Mouse (Mus musculus) granulocyte monocyte progenitor cell, adult 5-6 weeks (primary cell): ENCODE results near the gene Tmem106c. TPM values are rescaled to one million over a fixed set of nuclear protein-coding genes. Genes with fewer than 3 reads are reported as not detected.

Experiments
- ATAC-seq: replicated peaks from 2 replicates; pipeline ENCODE4 v1.8.0; 2016; ENCODE audit warnings: mild to moderate bottlenecking, moderate TSS enrichment, inconsistent platforms; ENCODE audit not compliant: poor library complexity, severe bottlenecking
- total RNA-seq, 2 experiments: library from RNA; stranded (forward) in 1 of 2; stranded (reverse) in 1 of 2; fragments of 200-712, 200-1000 nt in 1 of 2; fragments of >200 nt in 1 of 2; fragmentation: Nextera tagmentation in 1 of 2; gene quantifications; 2 replicates each; pipeline ENCODE4 v1.2.3; 2014 to 2017

The Tmem106c gene
- 48.8 and 61.7 TPM in 2 replicates for total RNA-seq (2014; fragmentation: Nextera tagmentation)
- total RNA-seq (2017) = 29.0 and 32.7 TPM in 2 replicates

DNA sequence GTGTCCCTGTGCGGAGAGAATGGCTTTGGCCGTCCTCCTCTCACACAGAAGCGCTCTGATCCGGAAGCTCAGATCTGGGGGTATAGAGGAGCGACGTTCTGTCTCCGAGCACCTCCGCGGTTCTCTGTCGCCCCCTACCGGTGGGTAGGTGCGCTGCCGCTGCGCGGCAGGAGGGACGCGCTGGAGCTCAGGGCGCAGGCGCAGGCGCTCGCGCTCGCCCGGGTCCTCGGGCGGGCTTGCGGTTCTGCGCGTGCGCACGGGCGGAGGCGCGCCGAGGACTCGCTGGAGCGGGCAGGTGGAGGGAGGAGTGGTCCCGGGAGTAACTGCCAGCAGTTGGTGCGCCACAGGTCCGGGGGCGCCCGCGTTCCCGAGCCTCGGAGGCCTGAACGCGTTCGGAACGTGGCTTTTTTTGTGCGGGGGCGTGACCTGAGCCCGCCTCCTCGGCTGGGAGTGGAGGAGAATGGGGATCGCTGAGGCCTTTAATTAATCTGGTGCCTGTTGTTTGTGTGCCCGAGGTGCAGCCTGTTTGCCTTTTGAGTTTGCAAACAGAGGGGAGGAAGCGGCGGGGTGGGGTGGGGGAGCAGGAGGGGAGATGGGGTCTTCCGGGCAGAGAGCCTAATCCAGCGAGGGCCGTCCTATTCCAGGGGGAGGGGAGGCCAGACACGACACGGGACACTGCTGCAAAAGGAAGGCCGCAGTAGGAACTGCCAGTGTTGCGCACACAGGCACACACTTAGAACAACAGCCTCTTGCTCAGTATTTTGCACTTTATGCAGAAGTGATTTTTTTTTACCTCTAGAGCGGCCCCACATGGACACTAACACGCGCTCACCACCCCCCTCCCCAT lies at the start of gene Tmem106c:
Gene Tmem106c, plus strand, starts transcription at position 212 of the 847 bp plus-strand sequence.
- peak; percentile 97 for ATAC-seq

DNA sequence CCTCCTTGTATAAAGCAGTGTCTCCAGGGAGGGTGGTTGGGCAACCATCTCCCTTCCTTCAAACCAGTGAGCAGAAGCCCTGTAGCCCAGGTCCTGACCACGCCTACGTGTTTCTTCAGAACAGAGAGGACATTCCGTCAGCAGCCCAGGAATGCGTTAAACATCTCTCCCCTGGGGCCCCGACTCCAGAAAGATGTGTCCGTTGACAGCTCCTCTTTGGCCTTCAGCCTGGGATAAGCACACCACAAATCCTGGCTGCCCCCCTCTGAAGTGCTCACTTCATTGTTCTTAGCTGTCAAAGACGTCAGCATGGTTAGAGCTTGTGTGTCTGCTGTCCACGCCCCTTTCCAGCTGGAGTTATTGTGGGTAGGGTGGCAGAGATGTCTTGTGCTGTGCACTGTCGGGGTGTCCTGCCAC lies 49.7 kb upstream of the Tmem106c start:
- peak; percentile 93 for ATAC-seq

DNA sequence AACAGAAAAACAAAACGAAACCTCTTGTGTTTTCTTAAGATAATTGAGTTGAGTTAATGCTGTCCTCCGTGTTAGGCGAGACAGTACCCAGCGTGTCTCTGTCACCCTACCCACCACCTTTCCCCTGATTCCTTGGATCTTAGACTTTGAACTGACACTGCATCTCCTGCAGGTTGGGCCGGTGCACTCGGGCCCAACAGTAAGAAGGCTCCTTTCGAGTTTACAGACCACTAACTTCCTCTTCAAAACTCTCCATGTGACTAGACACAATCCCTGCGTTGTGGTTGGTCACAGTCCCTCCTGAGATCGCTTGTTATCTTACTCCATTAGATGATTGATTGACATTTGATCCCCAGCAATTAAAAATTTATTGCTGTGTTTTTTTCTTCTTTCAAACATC lies 46.0 kb upstream of the Tmem106c start:
- peak; percentile 74 for ATAC-seq

DNA sequence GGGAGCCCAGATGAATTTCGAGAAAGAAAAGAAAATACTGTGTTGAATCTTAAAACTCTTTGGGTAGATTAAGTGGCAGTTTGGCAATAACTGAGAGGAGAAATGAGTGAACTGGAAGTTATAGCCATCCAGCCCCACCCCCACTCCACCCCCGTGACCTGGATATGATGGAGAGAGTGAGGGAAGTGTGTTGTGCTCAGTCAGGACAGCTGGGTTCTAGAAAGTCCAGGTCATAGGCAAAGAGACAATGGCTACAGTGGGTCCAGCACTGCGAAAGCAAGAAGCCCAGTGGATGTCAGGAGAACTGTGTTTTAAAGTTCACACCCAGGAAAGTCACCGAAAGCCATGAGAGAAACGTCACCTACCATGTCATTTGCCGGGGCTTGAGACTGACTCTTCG lies 44.8 kb upstream of the Tmem106c start:
- no peak for ATAC-seq

DNA sequence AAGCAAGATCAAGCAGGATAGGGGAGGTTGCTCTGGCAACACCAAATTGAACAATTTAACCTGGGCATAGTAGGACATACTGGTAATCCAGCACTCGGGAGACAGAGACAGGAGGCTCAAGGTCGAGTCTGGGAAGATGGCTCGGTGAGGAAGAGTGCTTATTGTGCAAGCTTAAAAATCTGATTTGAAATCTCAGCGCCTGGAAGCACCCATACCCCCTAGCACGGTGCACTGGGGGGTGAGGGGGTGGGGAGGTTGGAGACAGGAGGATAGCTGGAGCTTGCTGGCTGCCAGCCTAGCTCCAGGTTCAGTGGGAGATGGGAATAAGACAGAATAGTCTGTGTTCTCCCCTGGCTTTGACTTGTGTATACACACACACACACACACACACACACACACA lies 43.7 kb upstream of the Tmem106c start:
- ATAC-seq = no peak

DNA sequence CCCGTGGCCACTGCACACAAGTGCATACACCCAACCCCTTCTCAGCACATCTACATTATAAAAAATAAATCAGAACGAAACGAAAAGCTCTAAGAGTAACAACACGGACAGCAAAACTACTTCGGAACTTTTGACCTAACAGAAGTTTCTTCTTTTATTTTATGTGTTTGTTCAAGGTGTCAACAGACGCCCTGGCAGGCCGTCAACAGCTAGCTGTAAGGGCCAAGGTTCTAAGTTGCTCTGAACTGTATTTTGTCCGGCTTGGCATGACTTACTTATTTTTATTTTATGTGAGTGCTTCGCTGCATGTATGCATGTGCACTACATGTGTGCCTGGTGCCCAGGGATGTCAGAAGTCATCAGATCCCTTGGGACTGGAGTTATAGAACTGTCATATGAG lies 42.2 kb upstream of the Tmem106c start:
- ATAC-seq = no peak

DNA sequence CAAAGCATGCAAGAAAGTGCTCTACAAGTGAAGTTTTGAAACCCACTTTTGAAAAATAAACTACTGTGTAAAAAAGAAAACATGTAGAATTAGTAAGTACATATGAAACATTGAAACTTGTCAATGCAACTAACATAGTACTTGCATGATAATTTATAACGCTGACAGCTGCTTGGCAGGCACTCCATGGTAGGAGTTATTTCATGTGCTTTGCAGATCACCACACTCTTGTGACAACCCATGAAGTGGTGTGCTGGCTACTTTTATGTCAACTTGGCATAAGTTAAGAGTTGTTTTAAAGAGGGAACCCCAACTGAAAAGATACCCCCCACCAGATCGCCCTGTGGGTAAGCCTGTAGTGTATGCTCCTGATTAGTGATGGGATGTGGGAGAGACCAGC lies 41.6 kb upstream of the Tmem106c start:
- no peak for ATAC-seq

DNA sequence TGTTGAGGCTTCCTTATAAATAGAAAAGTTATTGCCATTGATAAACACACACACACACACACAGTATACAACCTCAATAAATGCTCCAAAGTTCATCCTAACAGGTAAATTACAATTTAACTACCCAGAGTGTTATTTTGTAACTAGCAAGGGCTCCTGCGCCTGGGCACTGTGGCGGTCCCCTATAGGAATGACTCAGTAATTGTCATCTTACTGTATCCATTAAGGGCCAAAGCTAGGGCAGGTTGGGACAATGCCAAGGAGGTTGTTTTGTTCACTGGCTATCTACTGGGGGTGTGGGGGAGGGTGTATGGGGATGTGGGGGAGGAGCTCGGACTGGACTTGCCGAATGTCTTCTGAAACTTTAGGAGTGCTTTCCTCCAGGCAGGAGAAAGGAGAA lies 37.0 kb upstream of the Tmem106c start:
- no peak for ATAC-seq

DNA sequence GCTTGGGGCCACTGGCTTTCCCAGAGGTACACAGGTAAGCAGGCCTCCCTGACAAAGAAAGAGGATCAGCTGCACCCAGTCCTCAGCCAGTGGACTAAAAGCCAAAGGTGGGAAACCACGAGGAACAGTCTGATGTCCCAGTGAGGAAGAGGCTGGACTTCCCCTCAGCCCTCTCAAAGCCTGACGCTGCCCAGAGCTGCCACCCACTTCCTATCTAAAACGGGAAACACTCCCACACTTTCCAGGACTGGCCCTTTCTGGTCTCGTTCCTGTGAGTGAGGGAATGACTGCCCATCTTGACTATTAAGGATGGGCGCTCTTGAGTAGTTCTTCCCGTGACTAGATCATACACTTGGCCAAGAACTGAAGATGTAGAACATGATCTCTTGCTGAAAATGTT lies 36.2 kb upstream of the Tmem106c start:
- peak; percentile 89 for ATAC-seq

DNA sequence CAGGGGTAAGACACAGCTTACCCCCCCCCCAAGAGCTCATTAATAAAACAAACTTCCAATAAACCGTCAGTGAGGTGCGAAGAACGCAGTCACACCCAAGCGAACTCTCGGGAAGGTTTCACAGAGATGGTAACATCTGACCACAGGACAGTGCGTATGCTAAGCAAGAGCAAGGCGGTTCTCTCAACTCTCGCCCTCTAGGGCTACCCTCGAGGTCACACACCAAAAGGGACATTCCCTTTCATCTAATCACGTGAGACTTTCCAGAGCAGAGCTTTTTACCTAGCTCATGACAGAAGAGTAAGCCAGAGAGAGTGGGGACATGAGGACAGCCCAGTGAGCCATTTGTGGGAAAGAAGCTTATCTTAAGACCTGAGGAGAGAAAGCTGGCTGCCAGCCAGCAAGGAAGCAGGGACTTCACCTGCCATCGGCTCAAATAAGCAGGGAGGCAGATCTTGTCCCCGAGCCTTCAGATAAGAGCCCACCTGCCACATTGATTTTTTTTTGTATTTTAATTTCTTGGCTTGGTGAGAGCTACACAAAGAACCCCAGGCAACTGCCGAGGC lies 34.7 kb upstream of the Tmem106c start:
- no peak for ATAC-seq

DNA sequence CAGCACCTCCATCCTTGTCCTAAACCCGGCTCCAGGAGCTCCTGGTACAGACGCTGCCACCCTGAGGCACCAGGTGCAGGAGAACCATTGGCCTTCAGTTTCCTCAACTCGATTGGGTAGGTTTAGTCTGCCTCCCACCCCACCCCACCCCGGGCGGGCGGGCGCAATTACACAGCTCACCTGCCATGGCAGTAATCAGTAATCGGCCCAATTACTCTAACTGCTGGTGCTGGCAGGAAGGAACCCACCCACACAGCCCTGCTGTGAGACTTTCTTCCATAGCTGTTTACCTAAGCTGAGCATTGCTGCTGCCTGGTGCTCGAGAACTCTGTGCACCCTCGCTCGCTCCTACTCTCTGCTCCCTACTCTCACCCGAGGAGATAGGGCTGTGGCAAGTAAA lies 31.6 kb upstream of the Tmem106c start:
- no peak for ATAC-seq

DNA sequence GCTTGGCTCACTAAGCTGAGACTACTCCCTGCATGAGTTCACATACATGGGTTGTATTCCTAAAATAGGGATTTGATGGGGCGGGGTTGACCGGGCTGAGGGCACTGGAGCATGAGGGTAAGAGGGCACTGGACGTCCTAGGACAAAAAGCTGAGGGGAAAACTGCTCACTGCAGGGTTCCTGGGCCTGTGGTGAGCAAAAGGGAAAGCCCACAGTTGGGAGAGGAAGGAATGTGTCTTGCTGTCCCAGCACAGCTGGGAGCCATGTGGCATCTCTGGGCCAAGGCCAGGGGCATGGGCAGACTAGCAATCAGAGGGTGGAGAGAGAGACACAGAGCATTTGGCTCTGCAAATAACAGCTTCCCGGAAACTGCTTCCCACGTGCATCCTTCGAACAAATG lies 25.4 kb upstream of the Tmem106c start:
- no peak for ATAC-seq

DNA sequence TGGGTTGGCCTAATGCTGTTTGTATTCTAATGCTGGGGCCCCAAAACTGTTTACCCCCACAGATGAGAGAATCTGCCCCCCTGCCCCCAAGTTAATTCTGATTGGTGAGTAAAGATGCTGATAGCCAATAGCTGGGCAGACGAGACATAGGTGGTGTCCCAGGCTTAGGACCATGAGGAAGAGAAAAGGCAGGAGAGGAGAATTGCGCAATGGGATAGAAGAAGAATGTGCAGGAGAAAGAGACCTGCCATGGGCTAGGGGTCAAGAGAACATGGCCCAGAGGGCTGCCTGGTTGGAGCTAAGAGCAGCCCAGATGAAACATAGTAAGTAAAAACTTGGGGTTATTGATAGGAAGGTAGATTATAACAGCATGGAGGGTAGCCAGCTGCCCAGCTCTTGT lies 23.9 kb upstream of the Tmem106c start:
- no peak for ATAC-seq

DNA sequence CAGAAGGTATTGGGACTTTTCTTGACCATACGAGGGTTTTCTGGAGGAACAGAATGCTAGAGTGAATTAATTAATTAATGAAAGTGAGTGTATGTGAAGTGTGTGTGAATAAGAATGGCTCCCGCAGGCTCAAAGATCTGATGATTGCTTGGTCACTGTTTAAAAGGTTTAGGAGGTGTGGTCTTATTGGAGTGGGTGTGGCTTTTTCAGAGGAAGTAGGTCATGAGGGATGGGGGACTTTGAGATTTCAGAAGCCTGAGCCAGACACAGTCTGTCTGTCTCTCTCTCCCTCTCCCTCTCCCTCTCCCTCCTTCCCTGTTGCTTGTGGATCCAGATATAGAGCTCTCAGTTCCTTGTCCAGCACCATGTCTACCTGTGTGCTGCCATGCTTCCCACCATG lies 22.7 kb upstream of the Tmem106c start:
- ATAC-seq = peak; percentile 40; the same call in 1 of the 2 replicates

DNA sequence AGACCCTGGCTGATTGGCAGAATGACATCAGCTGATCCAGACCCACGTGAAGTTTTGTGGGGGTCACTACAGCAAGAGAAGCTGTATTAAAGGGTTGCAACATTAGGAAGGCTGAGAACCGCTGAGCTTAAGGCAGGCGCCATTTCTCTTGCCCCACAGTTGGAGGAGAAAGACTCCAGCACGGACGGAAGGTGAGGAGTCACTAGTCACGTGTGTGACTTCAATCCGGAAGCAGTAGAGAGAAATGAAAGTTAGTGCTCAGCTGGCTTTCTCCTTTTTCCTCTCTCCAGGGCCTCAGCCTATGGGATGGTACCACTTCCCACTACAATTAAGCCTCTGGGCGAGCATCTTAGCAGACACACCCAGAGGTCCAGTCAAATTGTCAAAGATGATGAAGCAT lies 21.5 kb upstream of the Tmem106c start:
- ATAC-seq = peak; percentile 61

DNA sequence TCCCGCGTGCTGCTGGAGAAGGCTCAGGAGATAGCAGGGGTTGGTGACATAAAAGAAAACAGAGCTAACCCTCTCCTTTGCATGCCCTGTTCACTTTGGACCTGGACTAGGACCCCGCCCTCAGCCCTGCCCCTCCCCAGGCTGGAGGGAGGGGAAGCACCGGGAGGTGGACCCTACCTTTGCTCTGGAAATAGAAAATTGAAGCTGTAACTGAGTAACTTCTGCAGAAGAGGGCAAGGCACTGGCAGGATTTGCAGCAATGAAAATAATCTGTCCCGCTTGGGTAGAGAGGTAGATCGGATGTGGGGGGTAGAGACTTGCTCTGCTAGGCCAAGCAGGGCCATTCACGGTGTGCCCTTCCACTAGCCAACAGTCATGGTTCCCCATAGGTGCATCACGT lies 20.6 kb upstream of the Tmem106c start:
- ATAC-seq = no peak

DNA sequence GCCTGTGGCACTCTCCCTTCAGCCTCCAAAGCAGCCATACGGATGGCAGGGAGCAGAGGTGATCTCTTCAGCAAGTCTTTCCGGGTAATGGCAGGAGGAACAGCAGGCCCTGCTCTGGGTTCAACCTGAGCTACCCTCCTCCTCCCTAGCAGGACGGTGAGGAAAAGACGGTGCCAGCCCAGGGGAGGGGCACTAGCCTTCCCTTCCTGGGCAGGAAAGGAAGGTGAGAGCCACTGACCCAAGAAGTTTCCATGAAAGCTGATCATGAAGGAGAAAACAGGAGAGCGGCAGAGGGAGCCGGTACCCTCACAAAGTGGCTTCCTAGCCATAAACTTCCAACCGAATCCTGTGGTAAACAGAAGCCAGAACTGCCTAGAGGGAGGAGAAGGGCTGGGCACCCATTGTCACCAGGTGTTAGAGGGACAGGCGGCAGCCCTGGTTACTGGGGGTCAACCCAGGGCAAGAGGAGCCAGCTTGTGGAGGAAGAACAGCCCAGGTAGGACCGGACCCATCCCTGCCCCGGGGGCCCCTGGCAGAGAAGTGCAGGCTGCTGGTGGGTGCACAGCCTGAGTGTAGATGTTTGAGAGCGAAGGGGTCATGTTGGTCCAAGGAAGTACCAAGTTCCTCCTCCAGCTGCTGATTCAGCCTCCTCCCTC lies 19.0 kb upstream of the Tmem106c start:
- ATAC-seq = no peak

DNA sequence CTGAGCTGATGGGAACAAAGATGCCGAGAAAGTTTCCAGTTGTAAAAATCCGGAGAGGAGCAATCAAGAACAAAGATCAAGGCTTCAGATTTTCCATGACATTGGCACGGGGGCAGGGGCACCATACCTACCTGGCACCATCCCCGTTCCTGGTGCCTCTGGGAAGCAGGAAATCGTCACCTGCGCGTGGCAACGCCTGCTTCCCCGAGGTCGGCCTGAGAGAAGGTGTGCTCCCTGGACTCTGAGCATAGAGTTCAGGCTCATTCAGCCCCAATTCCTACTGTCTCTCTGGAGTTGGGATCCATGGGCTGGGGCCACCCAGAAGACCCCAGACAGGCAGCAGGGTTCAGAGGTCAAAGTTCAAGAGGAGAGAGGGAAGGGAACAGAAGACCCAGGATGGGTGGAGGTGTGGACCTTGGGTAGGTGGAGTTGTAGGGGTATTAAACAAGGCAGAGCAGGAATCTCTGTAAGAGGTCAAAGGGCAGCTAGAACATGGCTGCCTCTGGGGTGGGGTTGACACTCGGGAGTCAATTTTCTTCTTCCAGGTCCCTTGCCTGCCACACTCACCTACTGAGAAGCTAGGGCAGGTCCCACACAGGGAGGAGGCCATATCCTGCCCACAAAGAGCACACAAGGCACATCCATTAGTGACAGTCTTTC lies 18.2 kb upstream of the Tmem106c start:
- ATAC-seq = no peak

DNA sequence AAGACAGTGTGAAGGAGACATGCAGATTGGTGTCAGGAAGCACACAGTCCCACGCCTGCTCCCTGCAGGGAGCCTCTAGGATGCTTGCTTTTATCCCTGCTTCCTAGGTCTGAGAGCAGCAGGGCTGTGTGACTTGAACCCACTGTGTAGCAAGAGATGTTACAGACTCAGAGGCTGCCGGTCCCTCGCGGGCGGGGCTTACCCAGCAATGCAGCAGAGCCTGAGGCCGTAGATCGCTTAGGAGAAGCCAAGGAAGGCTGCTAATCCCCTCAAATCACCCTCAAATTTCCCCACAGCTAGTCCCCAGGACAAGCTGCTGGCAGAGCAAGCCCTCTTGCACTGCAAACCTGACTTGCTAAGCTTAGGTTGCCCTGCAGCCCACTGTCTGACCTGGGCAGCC lies 15.3 kb upstream of the Tmem106c start:
- ATAC-seq = no peak

DNA sequence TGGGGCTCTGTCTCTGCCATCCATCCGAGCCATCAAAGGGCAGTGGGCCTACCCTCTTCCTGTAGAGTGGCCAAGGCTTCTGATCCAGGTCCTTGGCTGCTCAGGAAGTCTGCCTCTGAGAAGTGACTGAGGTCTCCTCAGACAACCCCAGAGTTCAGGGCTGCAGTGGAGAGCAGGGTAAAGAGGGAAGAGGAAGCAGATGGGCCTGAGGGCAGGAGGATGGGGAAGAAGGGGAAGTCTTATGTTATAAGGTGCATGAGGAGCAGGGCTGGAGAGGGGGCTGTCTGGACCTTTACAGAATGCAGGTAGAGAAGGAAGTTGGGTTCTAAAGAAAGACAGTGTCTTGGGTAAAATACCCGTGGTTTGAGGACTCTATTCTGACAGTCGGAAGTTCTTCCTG lies 14.3 kb upstream of the Tmem106c start:
- peak; percentile 75 for ATAC-seq

DNA sequence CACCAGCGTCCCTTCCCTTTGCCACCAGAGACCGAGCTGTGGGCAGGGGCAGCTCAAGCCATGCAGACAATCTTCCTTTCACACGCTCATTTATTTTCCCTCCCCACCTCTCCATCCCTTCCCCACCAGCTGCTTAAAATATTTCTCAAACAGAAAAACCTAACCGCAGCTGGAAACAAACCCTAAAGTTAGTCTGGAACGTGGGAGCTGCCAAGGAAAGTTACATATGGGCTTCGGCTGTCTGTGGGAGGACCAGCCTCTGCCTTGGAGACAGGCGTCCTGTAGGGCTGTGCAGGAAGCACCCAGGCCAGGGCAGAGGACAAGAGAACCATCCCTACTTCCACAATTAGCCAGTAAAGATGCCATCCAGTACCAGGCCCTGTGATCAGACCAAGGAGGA lies 13.8 kb upstream of the Tmem106c start:
- ATAC-seq = no peak
